Mouse (Mus musculus): ENCODE data around the gene D430041D05Rik. TPM values are rescaled to one million over a fixed set of nuclear protein-coding genes. Genes with fewer than 3 reads are reported as not detected.

The D430041D05Rik gene
- polyA plus RNA-seq, 1 experiment = 46.7 TPM

DNA sequence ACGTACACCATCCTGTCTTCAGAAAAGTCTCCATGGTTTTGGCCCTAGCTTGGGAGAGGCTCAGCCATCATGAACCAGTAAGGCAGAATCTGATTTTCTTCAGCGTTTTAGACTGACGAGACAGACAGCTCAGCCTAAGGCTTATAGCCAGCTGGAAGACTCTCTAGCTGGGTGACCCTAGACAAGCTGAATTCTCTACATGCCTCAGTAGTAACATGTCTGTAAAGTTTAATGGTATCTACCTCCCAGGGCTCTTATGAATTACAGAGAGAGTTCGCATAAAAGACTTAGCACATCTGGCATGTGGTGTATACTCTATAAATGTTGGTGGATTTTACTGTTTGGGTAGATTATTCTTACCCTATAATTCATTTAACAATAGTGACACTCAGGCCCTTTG is 78.1 kb downstream of the D430041D05Rik start:
- Histone ChIP-seq H3K4me1 (ENCODE audit: control insufficient read depth, insufficient read depth, low read length) (peaks cover 17% of the 10 kb centered on the region), H3K4me3 (ENCODE audit: insufficient read depth, low read length) (no peak overlapping the region), H3K27ac (ENCODE audit: insufficient read depth, low read length) (0 out of 2 replicates have a peak overlapping the region, but pooled peaks have one; percentile 37)
- no peak for TF ChIP-seq POLR2A (IDR thresholded peaks at IDR 0.05; ENCODE audit: extremely low read depth, insufficient read depth, low read length)
- TF ChIP-seq CTCF (IDR thresholded peaks at IDR 0.05; ENCODE audit: extremely low read depth, insufficient read depth, low read length) = no peak

DNA sequence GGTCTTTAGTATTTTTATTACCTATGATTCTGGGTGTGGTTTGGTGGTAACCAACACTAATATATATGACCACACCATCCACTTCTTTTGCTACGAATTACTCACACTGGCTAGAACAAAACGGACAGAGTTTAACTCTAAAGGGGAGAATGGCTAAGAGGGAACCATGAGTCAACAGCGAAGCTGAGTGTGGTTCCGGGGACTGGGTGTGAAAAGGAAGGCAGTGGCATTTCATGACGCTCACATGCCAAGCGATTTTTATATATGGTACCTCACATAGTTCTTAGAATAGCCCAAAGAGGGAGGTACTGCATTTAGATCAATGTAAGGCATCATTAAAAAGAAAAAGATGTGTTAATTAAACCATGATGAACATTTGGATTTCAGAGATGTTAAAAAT is 79.6 kb downstream of the D430041D05Rik start:
- peak overlapping the region; percentile 28; the same call in 1 of the 2 replicates for H3K27ac ChIP-seq (ENCODE audit: insufficient read depth, low read length)
- no peak for TF ChIP-seq CTCF (IDR thresholded peaks at IDR 0.05; ENCODE audit: extremely low read depth, insufficient read depth, low read length)
- TF ChIP-seq POLR2A (IDR thresholded peaks at IDR 0.05; ENCODE audit: extremely low read depth, insufficient read depth, low read length) = no peak

DNA sequence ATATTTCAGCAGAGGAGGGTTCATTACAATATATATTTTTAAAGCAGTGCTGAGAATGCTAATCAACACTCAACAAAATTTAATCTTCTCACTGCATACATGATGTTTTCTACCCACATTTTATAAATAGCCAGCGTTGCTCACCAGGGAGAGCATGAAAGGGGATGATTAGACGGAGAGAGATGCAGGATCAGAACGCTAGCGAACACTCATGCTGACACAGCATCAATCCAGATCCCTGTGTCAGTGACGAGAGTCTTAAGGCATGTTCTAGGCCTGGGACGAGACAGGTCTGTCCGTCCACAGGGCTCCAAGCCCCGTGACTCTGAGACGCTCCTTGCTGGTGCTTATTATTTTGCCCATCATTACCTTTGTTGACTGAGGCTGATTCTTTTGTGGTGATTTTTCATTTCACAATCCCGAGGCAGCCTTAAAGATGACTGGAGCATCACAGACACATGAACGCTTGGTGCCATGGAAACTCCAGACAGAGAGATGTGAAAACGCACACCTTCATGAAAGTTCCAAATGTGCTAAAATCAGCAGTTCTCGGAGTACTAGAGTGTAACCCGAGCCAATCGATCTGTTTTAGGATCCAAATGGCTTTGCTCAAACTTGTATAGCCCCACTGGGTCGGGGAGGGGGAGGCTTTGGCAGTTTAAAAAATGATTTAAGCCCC is 83.6 kb downstream of the D430041D05Rik start:
- TF ChIP-seq POLR2A (IDR thresholded peaks at IDR 0.05; ENCODE audit: extremely low read depth, insufficient read depth, low read length) = peak; percentile 35; the same call in 1 of the 2 replicates
- TF ChIP-seq CTCF (IDR thresholded peaks at IDR 0.05; ENCODE audit: extremely low read depth, insufficient read depth, low read length) = no peak

More for the DNA sequence above, 79.6 kb downstream of the D430041D05Rik start:
- Histone ChIP-seq H3K4me3 (ENCODE audit: insufficient read depth, low read length) (no peak overlapping the region), H3K4me1 (ENCODE audit: control insufficient read depth, insufficient read depth, low read length) (peaks cover 18% of the 10 kb centered on the region)

DNA sequence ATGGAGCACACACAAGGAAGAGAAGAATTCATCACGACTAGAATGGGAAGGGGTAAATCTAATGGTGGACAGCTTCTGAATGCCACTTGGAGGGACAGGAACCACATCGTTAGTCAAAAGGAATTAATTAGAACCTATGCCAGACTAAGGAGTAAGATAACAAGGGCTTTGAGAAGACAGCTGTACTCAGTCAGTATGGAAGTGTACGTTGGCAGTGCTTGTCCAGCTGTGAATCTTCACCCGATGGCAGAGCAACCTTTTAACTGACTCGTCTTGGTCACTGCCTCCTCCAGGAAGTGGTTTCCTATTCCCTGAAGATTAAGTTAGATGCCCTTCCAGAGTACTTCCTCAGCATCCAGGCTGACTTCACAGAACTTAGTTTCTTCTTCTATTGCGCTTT is 87.0 kb downstream of the D430041D05Rik start:
- H3K4me1 ChIP-seq (ENCODE audit: control insufficient read depth, insufficient read depth, low read length) = peaks cover 32% of the 10 kb centered on the region
- TF ChIP-seq POLR2A (IDR thresholded peaks at IDR 0.05; ENCODE audit: extremely low read depth, insufficient read depth, low read length) (no peak), CTCF (IDR thresholded peaks at IDR 0.05; ENCODE audit: extremely low read depth, insufficient read depth, low read length) (no peak)
- peak overlapping the region; percentile 69 for H3K27ac ChIP-seq (ENCODE audit: insufficient read depth, low read length)
- H3K4me3 ChIP-seq (ENCODE audit: insufficient read depth, low read length) = no peak overlapping the region

More for the DNA sequence above, 83.6 kb downstream of the D430041D05Rik start:
- H3K4me1 ChIP-seq (ENCODE audit: control insufficient read depth, insufficient read depth, low read length) = peaks cover 18% of the 10 kb centered on the region
- peak overlapping the region; percentile 90 for H3K27ac ChIP-seq (ENCODE audit: insufficient read depth, low read length)
- no peak overlapping the region for H3K4me3 ChIP-seq (ENCODE audit: insufficient read depth, low read length)

- H3K4me3 ChIP-seq (ENCODE audit: insufficient read depth, low read length) = no peak overlapping the region
- peaks cover 32% of the 10 kb centered on the region for H3K4me1 ChIP-seq (ENCODE audit: control insufficient read depth, insufficient read depth, low read length)
- TF ChIP-seq POLR2A (IDR thresholded peaks at IDR 0.05; ENCODE audit: extremely low read depth, insufficient read depth, low read length) (no peak), CTCF (IDR thresholded peaks at IDR 0.05; ENCODE audit: extremely low read depth, insufficient read depth, low read length) (no peak)
- H3K27ac ChIP-seq (ENCODE audit: insufficient read depth, low read length) = peak overlapping the region; percentile 69
Observed at GRCm38 (mm10) chr2:104323351-104323750, 87.5 kb downstream of the D430041D05Rik start.

DNA sequence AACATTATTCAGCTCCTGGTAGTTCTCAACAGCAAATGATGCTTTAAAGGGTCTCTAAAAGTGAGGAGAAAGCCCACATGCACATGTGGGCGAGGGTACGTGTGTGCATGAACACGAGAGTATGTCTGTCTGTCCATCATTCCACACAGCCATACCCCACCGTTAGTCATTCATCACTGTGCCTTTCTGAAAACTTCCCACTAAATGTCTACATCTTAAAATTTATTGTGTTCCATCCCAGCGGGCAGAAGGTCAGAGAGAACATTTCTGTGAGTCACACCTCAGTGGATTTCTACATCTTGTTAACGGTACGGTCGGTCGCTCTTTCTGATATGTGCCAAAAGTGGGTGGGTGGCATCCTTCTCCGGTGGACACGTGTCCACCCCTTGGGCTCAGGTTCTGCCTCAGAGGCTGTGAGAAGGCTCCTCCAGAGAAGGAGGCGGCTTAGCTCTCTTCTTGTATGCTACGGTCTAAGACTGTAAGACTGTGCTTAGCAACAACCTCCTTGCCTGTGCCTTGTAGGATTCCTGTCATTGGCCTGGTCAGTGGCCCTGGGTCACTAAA is 90.7 kb downstream of the D430041D05Rik start:
- H3K4me3 ChIP-seq (ENCODE audit: insufficient read depth, low read length) = no peak overlapping the region
- peaks cover 29% of the 10 kb centered on the region for H3K4me1 ChIP-seq (ENCODE audit: control insufficient read depth, insufficient read depth, low read length)
- TF ChIP-seq POLR2A (IDR thresholded peaks at IDR 0.05; ENCODE audit: extremely low read depth, insufficient read depth, low read length) (peak; percentile 27; the same call in 1 of the 2 replicates), CTCF (IDR thresholded peaks at IDR 0.05; ENCODE audit: extremely low read depth, insufficient read depth, low read length) (no peak)
- H3K27ac ChIP-seq (ENCODE audit: insufficient read depth, low read length) = peak overlapping the region; percentile 26

DNA sequence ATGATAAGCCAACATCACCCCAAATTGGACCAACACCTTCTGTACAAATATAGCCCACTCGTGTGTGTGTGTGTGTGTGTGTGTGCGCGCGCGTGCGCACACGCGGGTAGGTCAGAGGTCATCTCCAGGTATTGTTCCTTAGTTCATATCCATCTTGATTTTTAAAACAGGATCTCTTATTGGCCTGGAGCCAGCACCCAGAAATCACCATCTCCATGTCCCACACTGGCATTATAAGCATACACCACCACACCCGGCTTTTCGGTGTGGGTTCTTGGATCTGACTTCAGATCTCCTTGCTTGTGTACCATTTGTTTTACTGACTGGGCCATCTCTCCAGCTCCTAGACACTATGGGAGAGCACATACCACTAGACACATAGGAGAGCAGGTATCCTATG is 91.4 kb downstream of the D430041D05Rik start:
- no peak for TF ChIP-seq POLR2A (IDR thresholded peaks at IDR 0.05; ENCODE audit: extremely low read depth, insufficient read depth, low read length)
- TF ChIP-seq CTCF (IDR thresholded peaks at IDR 0.05; ENCODE audit: extremely low read depth, insufficient read depth, low read length) = no peak
- H3K4me3 ChIP-seq (ENCODE audit: insufficient read depth, low read length) = no peak overlapping the region
- H3K27ac ChIP-seq (ENCODE audit: insufficient read depth, low read length) = peak overlapping the region; percentile 26
- H3K4me1 ChIP-seq (ENCODE audit: control insufficient read depth, insufficient read depth, low read length) = peaks cover 31% of the 10 kb centered on the region

DNA sequence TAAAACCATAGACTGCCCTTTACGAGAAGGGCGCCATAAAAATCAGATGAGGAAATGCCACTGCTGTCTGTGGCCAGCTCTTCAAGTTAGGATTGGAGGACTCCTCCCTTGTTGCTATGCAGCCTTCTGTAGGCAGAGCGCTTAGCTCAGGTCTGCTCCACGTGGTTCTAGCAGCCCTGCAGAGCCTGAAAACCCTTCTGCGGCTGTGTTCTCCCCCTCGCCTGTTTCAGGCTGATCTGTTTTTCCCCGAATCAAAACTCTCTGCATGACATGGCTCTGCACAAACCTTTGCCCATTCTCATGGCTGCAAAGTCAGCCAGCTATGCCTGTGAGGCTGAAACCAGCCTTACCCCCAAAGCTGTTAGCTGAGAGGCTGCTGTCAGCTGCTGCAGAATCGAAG is 91.9 kb downstream of the D430041D05Rik start:
- peaks cover 31% of the 10 kb centered on the region for H3K4me1 ChIP-seq (ENCODE audit: control insufficient read depth, insufficient read depth, low read length)
- no peak overlapping the region for H3K4me3 ChIP-seq (ENCODE audit: insufficient read depth, low read length)
- H3K27ac ChIP-seq (ENCODE audit: insufficient read depth, low read length) = peak overlapping the region; percentile 55
- TF ChIP-seq CTCF (IDR thresholded peaks at IDR 0.05; ENCODE audit: extremely low read depth, insufficient read depth, low read length) = no peak
- TF ChIP-seq POLR2A (IDR thresholded peaks at IDR 0.05; ENCODE audit: extremely low read depth, insufficient read depth, low read length) = peak; percentile 55

DNA sequence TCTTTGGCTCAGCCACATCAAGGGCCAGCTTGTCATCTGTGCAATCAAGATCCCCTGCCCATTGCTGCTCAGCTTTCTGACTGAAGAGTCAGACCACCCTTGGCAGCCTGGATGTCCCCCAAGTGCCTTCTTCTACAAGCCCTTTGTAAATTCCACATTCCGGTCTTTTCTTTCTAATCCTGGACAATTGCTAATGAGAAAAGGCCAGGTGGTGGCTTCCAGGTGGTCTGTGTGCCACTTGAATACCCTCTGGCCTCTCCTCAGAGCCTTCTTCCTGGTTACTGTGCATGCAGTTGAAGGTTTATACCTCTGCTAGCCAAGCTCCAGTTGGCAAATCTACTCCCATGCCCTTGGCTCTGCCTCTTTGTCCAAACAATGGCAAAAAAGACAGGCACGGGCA is 92.6 kb downstream of the D430041D05Rik start:
- H3K4me1 ChIP-seq (ENCODE audit: control insufficient read depth, insufficient read depth, low read length) = peaks cover 26% of the 10 kb centered on the region
- TF ChIP-seq POLR2A (IDR thresholded peaks at IDR 0.05; ENCODE audit: extremely low read depth, insufficient read depth, low read length) (no peak), CTCF (IDR thresholded peaks at IDR 0.05; ENCODE audit: extremely low read depth, insufficient read depth, low read length) (no peak)
- peak overlapping the region; percentile 57 for H3K27ac ChIP-seq (ENCODE audit: insufficient read depth, low read length)
- H3K4me3 ChIP-seq (ENCODE audit: insufficient read depth, low read length) = no peak overlapping the region

DNA sequence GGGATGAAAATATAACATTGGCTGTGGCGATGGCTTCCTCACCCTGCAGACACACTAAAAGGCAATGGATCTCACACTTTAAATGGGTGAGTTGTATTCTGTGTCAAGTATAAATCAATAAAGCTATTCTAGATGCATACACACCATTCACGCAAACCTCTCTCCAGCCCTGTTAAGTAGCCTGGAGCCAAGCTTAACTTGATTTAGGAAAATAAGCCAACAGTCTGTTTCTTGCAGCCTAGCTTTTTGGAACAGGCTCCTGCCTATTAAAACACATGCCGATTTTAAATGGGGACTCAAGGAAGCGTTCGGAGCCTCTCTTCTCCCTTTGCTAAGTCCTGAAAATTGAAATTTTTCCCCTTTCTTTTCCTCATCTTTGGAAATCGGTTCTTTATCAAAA is 93.2 kb downstream of the D430041D05Rik start:
- Histone ChIP-seq H3K4me3 (ENCODE audit: insufficient read depth, low read length) (no peak overlapping the region), H3K4me1 (ENCODE audit: control insufficient read depth, insufficient read depth, low read length) (peaks cover 23% of the 10 kb centered on the region), H3K27ac (ENCODE audit: insufficient read depth, low read length) (peak overlapping the region; percentile 57; the same call in 1 of the 2 replicates)
- no peak for TF ChIP-seq POLR2A (IDR thresholded peaks at IDR 0.05; ENCODE audit: extremely low read depth, insufficient read depth, low read length)
- no peak for TF ChIP-seq CTCF (IDR thresholded peaks at IDR 0.05; ENCODE audit: extremely low read depth, insufficient read depth, low read length)
